8 mouse cellular contexts compared by ENCODE assay signal in the genomic region with DNA sequence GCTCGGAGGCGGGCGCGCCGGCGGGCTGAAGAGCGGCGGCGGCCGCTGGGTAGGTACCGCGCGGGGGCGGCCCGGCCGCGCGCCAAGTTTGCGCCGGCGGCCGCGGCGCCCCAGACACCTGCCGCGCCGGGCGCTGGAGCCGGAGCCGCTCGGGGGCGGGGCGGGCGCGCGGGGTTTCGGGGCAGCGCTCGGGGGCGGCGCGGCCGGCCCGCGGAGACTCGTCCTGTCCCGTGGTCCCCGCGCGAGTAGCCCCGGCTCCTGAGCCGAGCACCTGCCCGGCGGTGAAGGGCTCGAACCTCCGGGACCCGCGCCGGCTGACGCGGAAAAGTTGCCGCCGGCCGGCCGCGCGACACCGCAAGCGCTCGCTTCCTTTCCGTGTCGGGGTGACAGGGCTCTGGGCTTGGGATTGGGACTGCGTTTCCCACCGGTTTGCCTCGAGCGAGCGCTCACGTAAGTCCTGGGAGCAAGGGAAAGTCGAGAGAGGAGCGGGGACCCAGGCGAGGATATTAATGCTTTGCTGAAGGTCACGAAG.
DNase-seq lines count a peak whose midpoint lies in the region; ATAC-seq and TF ChIP-seq lines count a peak whose summit lies in the region.

No protein-coding gene starts in this region.

- WGBS in kidney, adult 2 months = 3% methylated on average over 74 of the region's 82 CpGs
- under 1% methylated on average over 33 of the region's 82 CpGs for WGBS in forebrain, embryonic 13.5 days
- WGBS in intestine, postnatal 0 days = under 1% methylated on average over 48 of the region's 82 CpGs
- under 1% methylated on average over 76 of the region's 82 CpGs for WGBS in midbrain, embryonic 13.5 days

- no peak for TF ChIP-seq CTCF in kidney, adult 2 months (conservative IDR thresholded peaks at IDR 0.05; ENCODE audit: insufficient read depth, insufficient read length, low read depth, low read length)
- TF ChIP-seq CTCF in intestine, postnatal 0 days (IDR thresholded peaks at IDR 0.05; ENCODE audit: low read depth) = no peak

- ATAC-seq in forebrain, embryonic 13.5 days = no peak
- no peak; the same call in 1 of the 2 replicates for ATAC-seq in intestine, postnatal 0 days
- ATAC-seq in midbrain, embryonic 13.5 days = peak; percentile 89

- H3K4me1 ChIP-seq in kidney, adult 2 months (ENCODE audit: control insufficient read depth, insufficient read depth, low read length) = peaks cover 7% of the 10 kb centered on the region; the same call in 1 of the 2 replicates
- peaks cover 14% of the 10 kb centered on the region for H3K4me1 ChIP-seq in forebrain, embryonic 13.5 days
- H3K4me1 ChIP-seq in intestine, postnatal 0 days (replicated peaks; ENCODE audit: control insufficient read depth, insufficient read depth, low read length) = no peaks in the 10 kb centered on the region; the same call in 1 of the 2 replicates
- H3K4me1 ChIP-seq in midbrain, embryonic 13.5 days (replicated peaks) = peaks cover 9% of the 10 kb centered on the region

- peak overlapping the region; percentile 77 for H3K4me3 ChIP-seq in kidney, adult 2 months (ENCODE audit: insufficient read depth, low read depth, low read length)
- H3K4me3 ChIP-seq in forebrain, embryonic 13.5 days = peak overlapping the region; percentile 68
- H3K4me3 ChIP-seq in intestine, postnatal 0 days (ENCODE audit: low read depth, low read length) = peak overlapping the region; percentile 86
- H3K4me3 ChIP-seq in midbrain, embryonic 13.5 days (replicated peaks) = peak overlapping the region; percentile 64

- no peak overlapping the region for H3K27ac ChIP-seq in kidney, adult 2 months (ENCODE audit: insufficient read depth, low read depth, low read length)
- peak overlapping the region; percentile 40 for H3K27ac ChIP-seq in forebrain, embryonic 13.5 days
- H3K27ac ChIP-seq in intestine, postnatal 0 days (ENCODE audit: low read depth, low read length) = peak overlapping the region; percentile 95
- no peak overlapping the region for H3K27ac ChIP-seq in midbrain, embryonic 13.5 days

- no peak for DNase-seq in kidney, adult 2 months
- DNase-seq in kidney, adult 11 months = no peak
- DNase-seq in A20 (ENCODE audit: low read depth, low spot score) = peak; percentile 61
- DNase-seq in R1 (ENCODE audit: low read depth, low spot score) = peak; percentile 70
- DNase-seq in T-cell, adult 2 months (ENCODE audit: low spot score) = no peak

- no peaks in the 10 kb centered on the region for H3K27me3 ChIP-seq in kidney, adult 2 months (replicated peaks; ENCODE audit: control insufficient read depth, insufficient read depth, low read length)
- peaks cover 9% of the 10 kb centered on the region for H3K27me3 ChIP-seq in forebrain, embryonic 13.5 days
- no peaks in the 10 kb centered on the region; the same call in 1 of the 2 replicates for H3K27me3 ChIP-seq in intestine, postnatal 0 days (replicated peaks; ENCODE audit: control insufficient read depth, insufficient read depth, low read length)
- H3K27me3 ChIP-seq in midbrain, embryonic 13.5 days = peaks cover 15% of the 10 kb centered on the region

- TF ChIP-seq POLR2A in kidney, adult 2 months (IDR thresholded peaks at IDR 0.05; ENCODE audit: low read depth, low read length) = no peak

- peak overlapping the region; percentile 73 for H3K9ac ChIP-seq in forebrain, embryonic 13.5 days
- H3K9ac ChIP-seq in intestine, postnatal 0 days (ENCODE audit: low read depth, low read length) = peak overlapping the region; percentile 91
- peak overlapping the region; percentile 67 for H3K9ac ChIP-seq in midbrain, embryonic 13.5 days (replicated peaks)

- no peaks in the 10 kb centered on the region for H3K36me3 ChIP-seq in kidney, adult 2 months (ENCODE audit: control insufficient read depth, insufficient read depth, low read length)
- H3K36me3 ChIP-seq in forebrain, embryonic 13.5 days (ENCODE audit: poor library complexity, severe bottlenecking) = peaks cover 4% of the 10 kb centered on the region; the same call in 1 of the 2 replicates
- H3K36me3 ChIP-seq in intestine, postnatal 0 days (ENCODE audit: control insufficient read depth, insufficient read depth) = no peaks in the 10 kb centered on the region; the same call in 1 of the 2 replicates
- no peaks in the 10 kb centered on the region for H3K36me3 ChIP-seq in midbrain, embryonic 13.5 days

- H3K4me2 ChIP-seq in forebrain, embryonic 13.5 days = peak overlapping the region; percentile 83
- H3K4me2 ChIP-seq in intestine, postnatal 0 days (replicated peaks; ENCODE audit: low read depth) = peak overlapping the region; percentile 81
- H3K4me2 ChIP-seq in midbrain, embryonic 13.5 days (replicated peaks) = peak overlapping the region; percentile 91

- no peaks in the 10 kb centered on the region for H3K9me3 ChIP-seq in forebrain, embryonic 13.5 days (replicated peaks)
- H3K9me3 ChIP-seq in intestine, postnatal 0 days (ENCODE audit: control insufficient read depth) = no peaks in the 10 kb centered on the region
- H3K9me3 ChIP-seq in midbrain, embryonic 13.5 days = no peaks in the 10 kb centered on the region

Comparison
In these comparisons a context has a peak if more than half of its experiments do, and no peak if none do; other contexts are left out.
1. DNase-seq: peak in A20 (single experiment) and R1 (single experiment); none in kidney, adult 2 months (single experiment), kidney, adult 11 months (single experiment) and T-cell, adult 2 months (single experiment).
2. H3K27ac ChIP-seq: peak in forebrain, embryonic 13.5 days (single experiment) and intestine, postnatal 0 days (single experiment); none in kidney, adult 2 months (single experiment) and midbrain, embryonic 13.5 days (single experiment).
3. Peak in every context shown above with its lines, with median percentiles within 50 percentile points of each other: H3K4me3 ChIP-seq, H3K4me2 ChIP-seq and H3K9ac ChIP-seq.